Mouse (Mus musculus) testis, adult 2 months (tissue): ENCODE results near the gene Macf1. TPM values are rescaled to one million over a fixed set of nuclear protein-coding genes. Genes with fewer than 3 reads are reported as not detected.

Source experiments
- H3K27ac ChIP-seq: fragments of 200-500 bp; 2 replicates; pipeline ENCODE4 v1.5.1; 2012; ENCODE audit warnings: low read depth, low read length; ENCODE audit not compliant: control insufficient read depth, insufficient read depth
- H3K27me3 ChIP-seq: fragments of 200-500 bp; 2 replicates; pipeline ENCODE4 v1.6.1; 2012; ENCODE audit warnings: mild to moderate bottlenecking, low read length, moderate library complexity; ENCODE audit not compliant: control insufficient read depth, insufficient read depth
- H3K36me3 ChIP-seq: fragments of 200-500 bp; 2 replicates; pipeline ENCODE4 v1.6.1; 2012; ENCODE audit warnings: mild to moderate bottlenecking, low read length; ENCODE audit not compliant: control insufficient read depth, insufficient read depth
- H3K4me1 ChIP-seq: fragments of 200-500 bp; 2 replicates; pipeline ENCODE4 v1.6.1; 2012; ENCODE audit warnings: low read length; ENCODE audit not compliant: control insufficient read depth, insufficient read depth
- H3K4me3 ChIP-seq: fragments of 200-500 bp; 2 replicates; pipeline ENCODE4 v1.5.1; 2012; ENCODE audit warnings: low read depth, mild to moderate bottlenecking, low read length, moderate library complexity, mixed read lengths; ENCODE audit not compliant: control insufficient read depth
- CTCF ChIP-seq: fragments of 200-500 bp; IDR thresholded peaks from 2 replicates; pipeline ENCODE4 v1.5.1; 2012; ENCODE audit warnings: low read depth, mild to moderate bottlenecking, inconsistent platforms, low read length, moderate library complexity; ENCODE audit not compliant: control insufficient read depth, insufficient read depth, insufficient replicate concordance
- POLR2A ChIP-seq: fragments of 200-500 bp; IDR thresholded peaks from 2 replicates; pipeline ENCODE4 v1.6.1; 2012; ENCODE audit warnings: low read depth, mild to moderate bottlenecking, inconsistent platforms, low read length, moderate library complexity; ENCODE audit not compliant: control insufficient read depth
- polyA plus RNA-seq: library from polyadenylated mRNA; depleted of rRNA; stranded (reverse); fragments of >200 nt; gene quantifications from 2 replicates; pipeline ENCODE4 v1.2.3, GENCODE M21; 2012

Gene Macf1
- polyA plus RNA-seq, 1 experiment: 24.4 TPM

- Histone ChIP-seq H3K27me3 (no peaks in the 10 kb centered on the region), H3K27ac (no peak overlapping the region), H3K36me3 (no peaks in the 10 kb centered on the region), H3K4me1 (peaks cover 7% of the 10 kb centered on the region; the same call in 1 of the 2 replicates), H3K4me3 (no peak overlapping the region)
- TF ChIP-seq CTCF (no peak), POLR2A (no peak)
Observed at GRCm38 (mm10) chr4:123560896-123561295, 123.3 kb downstream of the Macf1 start.

GRCm38 (mm10) chr4:123558496-123558895 is 125.7 kb downstream of the Macf1 start:
- Histone ChIP-seq H3K36me3 (no peaks in the 10 kb centered on the region), H3K27me3 (no peaks in the 10 kb centered on the region), H3K4me1 (no peaks in the 10 kb centered on the region), H3K27ac (no peak overlapping the region), H3K4me3 (no peak overlapping the region)
- TF ChIP-seq POLR2A (no peak), CTCF (no peak)

GRCm38 (mm10) chr4:123555251-123555650 is 128.9 kb downstream of the Macf1 start:
- no peaks in the 10 kb centered on the region; the same call in 1 of the 2 replicates for H3K4me1 ChIP-seq
- no peaks in the 10 kb centered on the region for H3K36me3 ChIP-seq
- no peak for TF ChIP-seq CTCF
- no peak for TF ChIP-seq POLR2A
- H3K27ac ChIP-seq: no peak overlapping the region
- no peaks in the 10 kb centered on the region for H3K27me3 ChIP-seq
- H3K4me3 ChIP-seq: no peak overlapping the region

- TF ChIP-seq CTCF (no peak), POLR2A (no peak)
- Histone ChIP-seq H3K36me3 (no peaks in the 10 kb centered on the region), H3K4me3 (no peak overlapping the region), H3K4me1 (no peaks in the 10 kb centered on the region; the same call in 1 of the 2 replicates), H3K27ac (no peak overlapping the region), H3K27me3 (no peaks in the 10 kb centered on the region)
Observed at GRCm38 (mm10) chr4:123552689-123553088, 131.5 kb downstream of the Macf1 start.

GRCm38 (mm10) chr4:123548317-123548716 is 135.8 kb downstream of the Macf1 start:
- H3K4me1 ChIP-seq: no peaks in the 10 kb centered on the region; the same call in 1 of the 2 replicates
- H3K4me3 ChIP-seq: no peak overlapping the region
- no peak for TF ChIP-seq CTCF
- TF ChIP-seq POLR2A: no peak
- H3K27me3 ChIP-seq: no peaks in the 10 kb centered on the region
- H3K36me3 ChIP-seq: no peaks in the 10 kb centered on the region
- no peak overlapping the region for H3K27ac ChIP-seq

- no peaks in the 10 kb centered on the region for H3K27me3 ChIP-seq
- no peaks in the 10 kb centered on the region for H3K4me1 ChIP-seq
- H3K36me3 ChIP-seq: no peaks in the 10 kb centered on the region
- H3K27ac ChIP-seq: no peak overlapping the region
- TF ChIP-seq POLR2A: no peak
- TF ChIP-seq CTCF: no peak
- no peak overlapping the region for H3K4me3 ChIP-seq
Observed at GRCm38 (mm10) chr4:123543691-123544090, 140.5 kb downstream of the Macf1 start.

GRCm38 (mm10) chr4:123535271-123535670 is 148.9 kb downstream of the Macf1 start:
- no peak for TF ChIP-seq POLR2A
- no peak for TF ChIP-seq CTCF
- H3K4me3 ChIP-seq: no peak overlapping the region
- no peaks in the 10 kb centered on the region for H3K4me1 ChIP-seq
- H3K27me3 ChIP-seq: no peaks in the 10 kb centered on the region
- H3K36me3 ChIP-seq: no peaks in the 10 kb centered on the region
- H3K27ac ChIP-seq: no peak overlapping the region

GRCm38 (mm10) chr4:123532001-123532400 is 152.2 kb downstream of the Macf1 start:
- no peaks in the 10 kb centered on the region for H3K4me1 ChIP-seq
- H3K27ac ChIP-seq: no peak overlapping the region
- H3K27me3 ChIP-seq: no peaks in the 10 kb centered on the region
- TF ChIP-seq CTCF: no peak
- no peak for TF ChIP-seq POLR2A
- H3K4me3 ChIP-seq: no peak overlapping the region
- no peaks in the 10 kb centered on the region for H3K36me3 ChIP-seq
